In genomic region chr10:107233221-107233620, GRCm38 (mm10) we compare ENCODE assay signal across 24 mouse cellular contexts. TPM values are rescaled to one million over a fixed set of nuclear protein-coding genes. Genes with fewer than 3 reads are reported as not detected.
DNase-seq lines count a peak whose midpoint lies in the region; ATAC-seq lines count a peak whose summit lies in the region.
"Had no signal": no experiment of that assay in that cellular context is flagged by ENCODE, and none has a peak within 500 bp of the region (broad histone marks: within the 10 kb centered on the region; RNA-seq: fewer than 3 reads in every experiment).

No protein-coding gene starts in this region.

- no peak overlapping the region for H3K27ac ChIP-seq in embryonic facial prominence, embryonic 11.5 days (replicated peaks; ENCODE audit: low read depth, low read length)
- no peak overlapping the region for H3K27ac ChIP-seq in embryonic facial prominence, embryonic 10.5 days (replicated peaks)
- H3K27ac ChIP-seq in midbrain, embryonic 14.5 days (replicated peaks; ENCODE audit: low read depth, low read length) = no peak overlapping the region
- H3K27ac ChIP-seq in midbrain, embryonic 10.5 days (replicated peaks) = no peak overlapping the region
- H3K27ac ChIP-seq in heart, embryonic 11.5 days (ENCODE audit: low read depth, low read length) = no peak overlapping the region

- no peak for ATAC-seq in embryonic facial prominence, embryonic 11.5 days (replicated peaks; ENCODE audit: insufficient number of reproducible peaks, low FRiP score, low TSS enrichment, low read depth)
- ATAC-seq in midbrain, embryonic 14.5 days (ENCODE audit: low FRiP score, low TSS enrichment) = no peak
- no peak for ATAC-seq in heart, embryonic 11.5 days (replicated peaks; ENCODE audit: insufficient number of reproducible peaks, low FRiP score, low TSS enrichment)
- ATAC-seq: activated CD4-positive, CD25-positive, alpha-beta regulatory T cell, adult 4 months; CD4-positive, CD25-positive, alpha-beta regulatory T cell, adult 4 months; Patski had no signal

- no peaks in the 10 kb centered on the region for H3K9me3 ChIP-seq in embryonic facial prominence, embryonic 11.5 days (replicated peaks; ENCODE audit: control insufficient read depth, low read length)
- H3K9me3 ChIP-seq in embryonic facial prominence, embryonic 10.5 days = no peaks in the 10 kb centered on the region
- no peaks in the 10 kb centered on the region for H3K9me3 ChIP-seq in midbrain, embryonic 14.5 days (ENCODE audit: control insufficient read depth, low read length)
- no peaks in the 10 kb centered on the region for H3K9me3 ChIP-seq in midbrain, embryonic 10.5 days (replicated peaks)
- H3K9me3 ChIP-seq in heart, embryonic 11.5 days (replicated peaks; ENCODE audit: control insufficient read depth, low read length) = no peaks in the 10 kb centered on the region

- peak; percentile 8 for DNase-seq in embryonic facial prominence, embryonic 11.5 days (ENCODE audit: low spot score)
- DNase-seq in embryonic facial prominence, embryonic 10.5 days (ENCODE audit: low spot score) = no peak
- peak; percentile 8 for DNase-seq in midbrain, embryonic 14.5 days
- no peak for DNase-seq in midbrain, embryonic 10.5 days (ENCODE audit: low spot score)
- DNase-seq in 3T3-L1 (ENCODE audit: low read depth, low spot score) = peak; percentile 92
- DNase-seq in adipocyte (ENCODE audit: low spot score) = peak; percentile 92
- DNase-seq in thymus, postnatal 25 days = no peak
- DNase-seq: adrenal gland, adult 2 months; adrenal gland, adult 8-10 months; adrenal gland, postnatal 10 days; adrenal gland, postnatal 14 days; adrenal gland, postnatal 25 days; adrenal gland, postnatal 36 days; B cell, adult 2 months; cerebellum, adult 11 months; cerebellum, adult 11-12 months; cerebellum, adult 18-20 months; cerebellum, adult 2 months had no signal

- no peaks in the 10 kb centered on the region for H3K4me1 ChIP-seq in embryonic facial prominence, embryonic 11.5 days (ENCODE audit: control insufficient read depth, insufficient read depth, low read length)
- H3K4me1 ChIP-seq in embryonic facial prominence, embryonic 10.5 days = no peaks in the 10 kb centered on the region
- no peaks in the 10 kb centered on the region for H3K4me1 ChIP-seq in midbrain, embryonic 14.5 days (ENCODE audit: control insufficient read depth, insufficient read depth, low read length)
- no peaks in the 10 kb centered on the region for H3K4me1 ChIP-seq in midbrain, embryonic 10.5 days
- H3K4me1 ChIP-seq in heart, embryonic 11.5 days (ENCODE audit: control insufficient read depth, insufficient read depth, low read length) = no peaks in the 10 kb centered on the region

- H3K4me2 ChIP-seq in embryonic facial prominence, embryonic 11.5 days (ENCODE audit: low read depth, low read length) = no peak overlapping the region
- H3K4me2 ChIP-seq in midbrain, embryonic 14.5 days (ENCODE audit: low read length) = no peak overlapping the region
- H3K4me2 ChIP-seq in heart, embryonic 11.5 days = no peak overlapping the region

- WGBS in embryonic facial prominence, embryonic 11.5 days = 87% methylated on average over 2 of the region's 2 CpGs
- 86% methylated on average over 2 of the region's 2 CpGs for WGBS in embryonic facial prominence, embryonic 10.5 days
- WGBS in midbrain, embryonic 14.5 days = 91% methylated on average over 2 of the region's 2 CpGs
- 87% methylated on average over 2 of the region's 2 CpGs for WGBS in midbrain, embryonic 10.5 days
- 79% methylated on average over 2 of the region's 2 CpGs for WGBS in heart, embryonic 11.5 days (ENCODE audit: insufficient replicate concordance)

- H3K36me3 ChIP-seq in embryonic facial prominence, embryonic 11.5 days (replicated peaks; ENCODE audit: control insufficient read depth, insufficient read depth, low read depth, low read length) = no peaks in the 10 kb centered on the region
- H3K36me3 ChIP-seq in embryonic facial prominence, embryonic 10.5 days (replicated peaks) = no peaks in the 10 kb centered on the region
- H3K36me3 ChIP-seq in midbrain, embryonic 14.5 days (ENCODE audit: control insufficient read depth, insufficient read depth, low read length) = no peaks in the 10 kb centered on the region
- H3K36me3 ChIP-seq in midbrain, embryonic 10.5 days = no peaks in the 10 kb centered on the region
- no peaks in the 10 kb centered on the region for H3K36me3 ChIP-seq in heart, embryonic 11.5 days (ENCODE audit: control insufficient read depth, insufficient read depth, low read length)
- H3K36me3 ChIP-seq: G1E had no signal

- no peak overlapping the region for H3K9ac ChIP-seq in embryonic facial prominence, embryonic 11.5 days (replicated peaks; ENCODE audit: low read length)
- H3K9ac ChIP-seq in midbrain, embryonic 14.5 days (replicated peaks; ENCODE audit: low read length) = no peak overlapping the region
- H3K9ac ChIP-seq in heart, embryonic 11.5 days (ENCODE audit: low read depth, low read length) = no peak overlapping the region

- H3K4me3 ChIP-seq in embryonic facial prominence, embryonic 11.5 days (ENCODE audit: low read depth, low read length) = no peak overlapping the region
- H3K4me3 ChIP-seq in embryonic facial prominence, embryonic 10.5 days = no peak overlapping the region
- H3K4me3 ChIP-seq in midbrain, embryonic 14.5 days (replicated peaks; ENCODE audit: low read depth, low read length) = no peak overlapping the region
- no peak overlapping the region for H3K4me3 ChIP-seq in midbrain, embryonic 10.5 days
- H3K4me3 ChIP-seq in heart, embryonic 11.5 days (ENCODE audit: low read depth, low read length) = no peak overlapping the region

- no peaks in the 10 kb centered on the region for H3K27me3 ChIP-seq in embryonic facial prominence, embryonic 11.5 days (ENCODE audit: control insufficient read depth, insufficient read depth, low read length)
- no peaks in the 10 kb centered on the region for H3K27me3 ChIP-seq in embryonic facial prominence, embryonic 10.5 days (replicated peaks; ENCODE audit: low read depth, poor library complexity, severe bottlenecking)
- no peaks in the 10 kb centered on the region for H3K27me3 ChIP-seq in midbrain, embryonic 14.5 days (ENCODE audit: control insufficient read depth, insufficient read depth, low read length)
- no peaks in the 10 kb centered on the region for H3K27me3 ChIP-seq in midbrain, embryonic 10.5 days (ENCODE audit: low read depth, poor library complexity, severe bottlenecking)
- H3K27me3 ChIP-seq in heart, embryonic 11.5 days (ENCODE audit: control insufficient read depth, insufficient read depth, low read length) = no peaks in the 10 kb centered on the region
- H3K27me3 ChIP-seq: CH12.LX, Patski had no signal

RNA-seq across cellular contexts. Expression of gene Lin7a, which starts 38.3 kb away (rescaled TPM):
- 4.0 and 4.4 TPM in 2 replicates for polyA plus RNA-seq in embryonic facial prominence, embryonic 11.5 days (2014; fragmentation: Nextera tagmentation; extraction: Ambion mirVana)
- polyA plus RNA-seq in embryonic facial prominence, embryonic 10.5 days (2016; fragmentation: Nextera tagmentation; extraction: Ambion mirVana) = 1.4 and 2.0 TPM in 2 replicates
- 37.0 and 40.3 TPM in 2 replicates for polyA plus RNA-seq in midbrain, embryonic 14.5 days (2014; fragmentation: Nextera tagmentation; extraction: Ambion mirVana)
- 3.1 and 7.7 TPM in 2 replicates for polyA plus RNA-seq in midbrain, embryonic 10.5 days (2016; fragmentation: Nextera tagmentation; extraction: Ambion mirVana)
- 1.4 and 2.6 TPM in 2 replicates for polyA plus RNA-seq in heart, embryonic 11.5 days (2014; fragmentation: Nextera tagmentation; extraction: Ambion mirVana)
- polyA plus RNA-seq: activated CD4-positive, CD25-positive, alpha-beta regulatory T cell, adult 4 months; CD4-positive, CD25-positive, alpha-beta regulatory T cell, adult 4 months; G1E had no signal

Comparison
In these comparisons a context has a peak if more than half of its experiments do, and no peak if none do; other contexts are left out.
1. DNase-seq: peak in embryonic facial prominence, embryonic 11.5 days (single experiment), midbrain, embryonic 14.5 days (single experiment), 3T3-L1 (single experiment) and adipocyte (single experiment); none in embryonic facial prominence, embryonic 10.5 days (single experiment), midbrain, embryonic 10.5 days (single experiment) and thymus, postnatal 25 days (single experiment).